Mouse (Mus musculus): ENCODE measurements around the gene D930048N14Rik.
A peak's percentile ranks its signal among the peaks of the same experiment; 100 is the strongest.

GRCm38 (mm10) chr11:51677737-51678418, 27.1 kb downstream of the D930048N14Rik start:
- TF ChIP-seq MYB (IDR thresholded peaks at IDR 0.05; ENCODE audit: low read depth, low read length) (no peak), EP300 (IDR thresholded peaks at IDR 0.05; ENCODE audit: low read depth in 1 of 2, low read length in 2 of 2) (peak; percentile 42 to 46), UBTF (IDR thresholded peaks at IDR 0.05; ENCODE audit: borderline replicate concordance, insufficient read depth, low read depth, low read length) (no peak), TBP (IDR thresholded peaks at IDR 0.05; ENCODE audit: low read depth, low read length) (no peak), CTCF (IDR thresholded peaks at IDR 0.05 in 2 of 3, conservative IDR thresholded peaks at IDR 0.05 in 1 of 3; ENCODE audit: control insufficient read depth in 1 of 3, insufficient read depth in 1 of 3, low read depth in 2 of 3, low read length in 3 of 3, poor library complexity in 1 of 3, severe bottlenecking in 1 of 3) (no peak), CHD2 (IDR thresholded peaks at IDR 0.05; ENCODE audit: low read length) (no peak), POLR2A (IDR thresholded peaks at IDR 0.05; ENCODE audit: control insufficient read depth in 1 of 2, insufficient read depth in 1 of 2, low read depth in 1 of 2, low read length in 2 of 2, poor library complexity in 1 of 2) (no peak), NRF1 (IDR thresholded peaks at IDR 0.05; ENCODE audit: insufficient read depth, low read depth, low read length, poor library complexity, severe bottlenecking) (no peak), USF1 (IDR thresholded peaks at IDR 0.05; ENCODE audit: low read depth, low read length) (no peak), ZMIZ1 (IDR thresholded peaks at IDR 0.05; ENCODE audit: low read depth, low read length) (no peak), MAZ (IDR thresholded peaks at IDR 0.05; ENCODE audit: low read depth, low read length) (no peak), TCF12 (IDR thresholded peaks at IDR 0.05; ENCODE audit: low read depth, low read length) (0 out of 2 replicates have a peak, but pooled peaks have one; percentile 33), CHD1 (IDR thresholded peaks at IDR 0.05; ENCODE audit: low read depth, low read length) (no peak), MAFK (IDR thresholded peaks at IDR 0.05; ENCODE audit: borderline replicate concordance, low read depth, low read length) (no peak)
